In the genomic region with DNA sequence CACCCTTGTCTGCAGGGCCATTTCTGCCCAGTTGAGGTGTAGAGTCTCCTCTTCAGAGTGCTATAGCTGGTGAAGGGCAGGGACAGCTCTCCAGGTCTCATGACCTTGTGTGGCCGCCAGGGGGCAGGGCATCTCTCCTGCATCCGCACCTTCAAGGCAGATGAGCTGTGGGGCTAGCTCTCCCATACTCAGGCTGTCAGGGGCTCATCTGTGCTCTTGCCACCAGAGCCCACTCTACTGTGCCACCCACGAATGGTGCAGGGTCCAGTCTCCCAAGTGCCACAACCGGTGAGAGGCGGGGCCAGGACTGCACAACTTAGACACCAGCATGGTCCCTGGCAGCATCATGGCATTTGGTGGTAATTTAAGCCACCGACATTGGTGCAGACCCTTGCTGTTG, we compare ENCODE assay signal across 9 mouse cellular contexts.
A peak's percentile ranks its signal among the peaks of the same experiment; 100 is the strongest.
DNase-seq lines count a peak whose midpoint lies in the region; ATAC-seq lines count a peak whose summit lies in the region.
"Had no signal": no experiment of that assay in that cellular context is flagged by ENCODE, and none has a peak within 500 bp of the region (broad histone marks: within the 10 kb centered on the region; RNA-seq: fewer than 3 reads in every experiment).

No protein-coding gene starts in this region.

- no peak overlapping the region for H3K4me3 ChIP-seq in forebrain, embryonic 13.5 days
- no peak overlapping the region for H3K4me3 ChIP-seq in midbrain, embryonic 13.5 days (replicated peaks)
- H3K4me3 ChIP-seq: myocyte had no signal

- DNase-seq in gastrocnemius, postnatal 10 days, result peak; percentile 57
- DNase-seq in gastrocnemius, adult 8-10 months (ENCODE audit: low spot score in 2 of 2), result no peak
- DNase-seq in 3134 (ENCODE audit: extremely low read depth, insufficient read length, low spot score), result peak; percentile 14
- peak; percentile 61 for DNase-seq in adrenal gland, postnatal 10 days
- peak; percentile 9 for DNase-seq in layer of hippocampus, adult 9-11 months
- DNase-seq in adipocyte (ENCODE audit: low spot score), result no peak

- no peaks in the 10 kb centered on the region for H3K36me3 ChIP-seq in forebrain, embryonic 13.5 days (ENCODE audit: poor library complexity, severe bottlenecking)
- H3K36me3 ChIP-seq in midbrain, embryonic 13.5 days, result no peaks in the 10 kb centered on the region

- H3K4me1 ChIP-seq in forebrain, embryonic 13.5 days, result no peaks in the 10 kb centered on the region
- H3K4me1 ChIP-seq in midbrain, embryonic 13.5 days (replicated peaks), result no peaks in the 10 kb centered on the region

- no peak overlapping the region for H3K9ac ChIP-seq in forebrain, embryonic 13.5 days
- no peak overlapping the region for H3K9ac ChIP-seq in midbrain, embryonic 13.5 days (replicated peaks)

- H3K4me2 ChIP-seq in forebrain, embryonic 13.5 days, result no peak overlapping the region
- no peak overlapping the region for H3K4me2 ChIP-seq in midbrain, embryonic 13.5 days (replicated peaks)

- H3K27ac ChIP-seq in forebrain, embryonic 13.5 days, result no peak overlapping the region
- H3K27ac ChIP-seq in midbrain, embryonic 13.5 days, result no peak overlapping the region

- 42% methylated on average over 6 of the region's 6 CpGs for WGBS in forebrain, embryonic 13.5 days
- 36% methylated on average over 6 of the region's 6 CpGs for WGBS in midbrain, embryonic 13.5 days

- H3K9me3 ChIP-seq in forebrain, embryonic 13.5 days (replicated peaks), result no peaks in the 10 kb centered on the region
- H3K9me3 ChIP-seq in midbrain, embryonic 13.5 days, result peaks cover 5% of the 10 kb centered on the region; the same call in 1 of the 2 replicates

- H3K27me3 ChIP-seq in forebrain, embryonic 13.5 days, result no peaks in the 10 kb centered on the region
- H3K27me3 ChIP-seq in midbrain, embryonic 13.5 days, result no peaks in the 10 kb centered on the region

- peak; percentile 62; the same call in 1 of the 2 replicates for ATAC-seq in forebrain, embryonic 13.5 days
- peak; percentile 55; the same call in 1 of the 2 replicates for ATAC-seq in midbrain, embryonic 13.5 days

Comparison
In these comparisons a context has a peak if more than half of its experiments do, and no peak if none do; other contexts are left out.
1. DNase-seq: peak in gastrocnemius, postnatal 10 days (single experiment), 3134 (single experiment), adrenal gland, postnatal 10 days (single experiment) and layer of hippocampus, adult 9-11 months (single experiment); none in gastrocnemius, adult 8-10 months (0 of 2) and adipocyte (single experiment).